Mouse (Mus musculus): ENCODE results near the gene Tcp11. TPM values are rescaled to one million over a fixed set of nuclear protein-coding genes. Genes with fewer than 3 reads are reported as not detected.

The Tcp11 gene
- polyA plus RNA-seq, 1 experiment from 2014 or later, result 0.67 TPM

Other genes starting within 250 kb of the Tcp11 start
- gene Snrpc, start 242.5 kb downstream of the Tcp11 start, polyA plus RNA-seq (2016; fragmentation: Nextera tagmentation; extraction: Ambion mirVana), result 266 and 331 TPM in 2 replicates
- 5.0 and 6.2 TPM in 2 replicates for gene Uhrf1bp1, start 224.2 kb downstream of the Tcp11 start, polyA plus RNA-seq (2016; fragmentation: Nextera tagmentation; extraction: Ambion mirVana)
- gene Anks1, start 171.3 kb downstream of the Tcp11 start, polyA plus RNA-seq (2016; fragmentation: Nextera tagmentation; extraction: Ambion mirVana), result 9.2 and 10.4 TPM in 2 replicates
- gene Taf11, start 170.8 kb downstream of the Tcp11 start, polyA plus RNA-seq (2016; fragmentation: Nextera tagmentation; extraction: Ambion mirVana), result 52.5 and 64.0 TPM in 2 replicates
- gene Scube3, start 61.5 kb upstream of the Tcp11 start, polyA plus RNA-seq (2016; fragmentation: Nextera tagmentation; extraction: Ambion mirVana), result 2.1 and 5.5 TPM in 2 replicates
- 28.1 and 34.2 TPM in 2 replicates for gene Zfp523, start 96.5 kb upstream of the Tcp11 start, polyA plus RNA-seq (2016; fragmentation: Nextera tagmentation; extraction: Ambion mirVana)
- gene Def6, start 127.1 kb upstream of the Tcp11 start, polyA plus RNA-seq (2016; fragmentation: Nextera tagmentation; extraction: Ambion mirVana), result 3.2 and 5.2 TPM in 2 replicates
- gene Ppard, start 152.1 kb upstream of the Tcp11 start, polyA plus RNA-seq (2016; fragmentation: Nextera tagmentation; extraction: Ambion mirVana), result 0.87 and 1.2 TPM in 2 replicates
- 25.8 and 30.6 TPM in 2 replicates for gene Fance, start 232.9 kb upstream of the Tcp11 start, polyA plus RNA-seq (2016; fragmentation: Nextera tagmentation; extraction: Ambion mirVana)
- gene Rpl10a, start 247.8 kb upstream of the Tcp11 start, polyA plus RNA-seq (2016; fragmentation: Nextera tagmentation; extraction: Ambion mirVana), result 345 and 365 TPM in 2 replicates